Mouse (Mus musculus): ENCODE results near the gene Olfr69.

GRCm38 (mm10) chr7:103792669-103793388 is 21.4 kb upstream of the Olfr69 start:
- no peak for TF ChIP-seq CTCF (IDR thresholded peaks at IDR 0.05; ENCODE audit: control insufficient read depth, insufficient read depth, insufficient replicate concordance, low read depth, low read length)
- no peak for TF ChIP-seq POLR2A (IDR thresholded peaks at IDR 0.05; ENCODE audit: control insufficient read depth, low read depth, low read length)
